Mouse (Mus musculus): ENCODE measurements at regions not wholly inside any gene's neighbourhood (a gene's known extent, or its start where the extent isn't known, plus 50 kb on each side); places are given as distances from the start of the nearest gene placed in this dataset.

DNA sequence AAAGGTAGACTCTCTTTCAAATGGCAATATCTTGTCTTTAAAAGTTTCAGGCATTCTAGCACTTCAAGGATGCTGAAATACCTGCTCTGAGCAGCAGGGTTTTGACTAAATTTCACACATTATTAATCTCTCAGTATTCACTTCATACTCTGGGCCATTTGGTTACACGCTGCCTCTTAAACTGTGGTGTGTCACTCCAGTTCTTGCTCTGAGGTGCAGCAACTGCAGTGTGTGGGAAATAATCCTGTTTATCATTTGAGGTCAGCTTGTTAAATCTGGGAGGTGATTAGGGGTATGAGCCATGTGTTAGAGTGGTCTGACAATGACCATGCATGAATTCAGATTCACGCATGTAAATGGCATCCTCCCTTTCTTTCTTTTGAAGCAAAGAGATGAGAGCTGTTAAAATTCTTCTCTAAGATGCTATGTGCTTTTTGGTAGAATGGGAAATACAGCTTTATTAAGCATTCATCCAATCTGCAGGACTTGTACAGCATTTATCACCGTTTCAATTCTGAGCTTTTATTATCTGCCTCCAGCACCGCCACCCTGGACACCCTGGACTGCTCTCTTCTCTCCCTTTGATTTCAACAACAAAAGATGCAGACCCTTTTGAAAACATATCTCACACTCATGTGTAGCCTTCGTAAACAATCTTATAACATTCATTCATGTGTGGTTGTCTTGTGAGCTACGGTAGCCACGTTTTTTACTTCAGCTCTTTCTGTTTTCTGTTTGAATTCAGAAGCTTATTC, 362.4 kb upstream of the Gm38303 start:
- no peak for TF ChIP-seq CTCF (IDR thresholded peaks at IDR 0.05; ENCODE audit: low read depth)
- WGBS, result 82% methylated on average over 7 of the region's 7 CpGs
- no peaks in the 10 kb centered on the region for H3K27me3 ChIP-seq (replicated peaks; ENCODE audit: control insufficient read depth, insufficient read depth, low read length)
- no peaks in the 10 kb centered on the region for H3K36me3 ChIP-seq (ENCODE audit: control insufficient read depth, insufficient read depth)
- H3K4me2 ChIP-seq (replicated peaks; ENCODE audit: low read depth), result no peak overlapping the region
- no peak overlapping the region for H3K27ac ChIP-seq (ENCODE audit: low read depth, low read length)
- H3K4me1 ChIP-seq (replicated peaks; ENCODE audit: control insufficient read depth, insufficient read depth, low read length), result no peaks in the 10 kb centered on the region
- no peak for ATAC-seq
- H3K9ac ChIP-seq (ENCODE audit: low read depth, low read length), result no peak overlapping the region
- H3K9me3 ChIP-seq (ENCODE audit: control insufficient read depth), result no peaks in the 10 kb centered on the region
- no peak overlapping the region for H3K4me3 ChIP-seq (ENCODE audit: low read depth, low read length)

DNA sequence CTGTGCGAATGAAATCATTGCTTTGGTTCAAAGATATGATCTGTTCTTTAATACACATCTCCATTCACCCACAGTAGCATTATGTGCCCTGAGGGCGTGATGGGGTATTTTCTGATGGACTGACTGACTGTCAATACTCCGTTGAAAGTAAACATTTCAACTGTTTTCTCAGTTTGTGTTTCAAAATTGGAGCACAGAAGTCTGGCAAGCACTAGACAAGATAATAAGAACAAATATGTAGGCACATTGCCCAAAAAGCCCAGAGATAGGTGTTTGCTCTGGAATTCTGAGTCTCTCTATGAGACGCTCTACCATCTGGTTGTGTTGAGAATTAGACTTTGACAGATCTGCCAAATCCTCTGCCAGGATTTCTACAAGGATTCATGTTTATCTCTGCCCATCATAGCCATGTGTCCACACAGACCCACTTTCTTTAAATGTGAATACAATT, 350.0 kb upstream of the Gm38303 start:
- Histone ChIP-seq H3K36me3 (ENCODE audit: control insufficient read depth, insufficient read depth) (no peaks in the 10 kb centered on the region), H3K4me3 (ENCODE audit: low read depth, low read length) (no peak overlapping the region), H3K4me1 (replicated peaks; ENCODE audit: control insufficient read depth, insufficient read depth, low read length) (no peaks in the 10 kb centered on the region), H3K4me2 (replicated peaks; ENCODE audit: low read depth) (no peak overlapping the region), H3K27me3 (replicated peaks; ENCODE audit: control insufficient read depth, insufficient read depth, low read length) (no peaks in the 10 kb centered on the region), H3K27ac (ENCODE audit: low read depth, low read length) (no peak overlapping the region), H3K9ac (ENCODE audit: low read depth, low read length) (no peak overlapping the region), H3K9me3 (ENCODE audit: control insufficient read depth) (no peaks in the 10 kb centered on the region)
- no peak for ATAC-seq
- TF ChIP-seq CTCF (IDR thresholded peaks at IDR 0.05; ENCODE audit: low read depth), result no peak
- WGBS, result 50% methylated on average over 4 of the region's 4 CpGs

DNA sequence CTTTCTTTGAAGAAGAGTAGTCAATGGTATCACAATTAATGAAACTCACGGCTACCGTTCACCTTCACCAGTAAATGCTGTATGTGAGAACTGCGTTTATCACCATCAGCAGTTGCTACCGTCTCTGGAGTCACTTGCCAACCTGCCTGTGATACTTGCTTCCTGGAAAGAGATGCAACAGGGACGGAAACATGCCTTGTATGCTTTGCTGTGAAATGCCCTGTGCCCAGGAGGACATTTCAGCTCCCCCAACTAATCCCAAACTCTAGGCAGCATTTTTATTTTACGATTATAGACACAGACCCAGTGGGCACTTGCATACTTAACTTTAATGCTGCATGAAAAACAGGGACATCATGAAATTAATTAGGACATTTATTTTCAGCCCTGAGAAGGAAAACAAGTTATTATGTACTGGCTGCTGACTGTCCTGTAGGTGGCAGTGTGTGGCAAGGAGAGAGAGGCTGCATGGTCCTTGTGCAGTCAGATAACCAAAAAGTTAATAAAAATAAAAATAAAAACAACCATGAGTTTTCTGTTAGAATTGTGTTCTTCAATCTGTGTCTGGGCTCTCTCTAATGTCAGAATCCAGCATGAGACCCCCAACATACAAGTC, 349.5 kb upstream of the Gm38303 start:
- Histone ChIP-seq H3K9me3 (ENCODE audit: control insufficient read depth) (no peaks in the 10 kb centered on the region), H3K27ac (ENCODE audit: low read depth, low read length) (no peak overlapping the region), H3K36me3 (ENCODE audit: control insufficient read depth, insufficient read depth) (no peaks in the 10 kb centered on the region), H3K4me2 (replicated peaks; ENCODE audit: low read depth) (no peak overlapping the region), H3K27me3 (replicated peaks; ENCODE audit: control insufficient read depth, insufficient read depth, low read length) (no peaks in the 10 kb centered on the region), H3K9ac (ENCODE audit: low read depth, low read length) (no peak overlapping the region), H3K4me1 (replicated peaks; ENCODE audit: control insufficient read depth, insufficient read depth, low read length) (no peaks in the 10 kb centered on the region), H3K4me3 (ENCODE audit: low read depth, low read length) (no peak overlapping the region)
- TF ChIP-seq CTCF (IDR thresholded peaks at IDR 0.05; ENCODE audit: low read depth), result peak; percentile 75
- ATAC-seq, result no peak
- 61% methylated on average over 6 of the region's 6 CpGs for WGBS

DNA sequence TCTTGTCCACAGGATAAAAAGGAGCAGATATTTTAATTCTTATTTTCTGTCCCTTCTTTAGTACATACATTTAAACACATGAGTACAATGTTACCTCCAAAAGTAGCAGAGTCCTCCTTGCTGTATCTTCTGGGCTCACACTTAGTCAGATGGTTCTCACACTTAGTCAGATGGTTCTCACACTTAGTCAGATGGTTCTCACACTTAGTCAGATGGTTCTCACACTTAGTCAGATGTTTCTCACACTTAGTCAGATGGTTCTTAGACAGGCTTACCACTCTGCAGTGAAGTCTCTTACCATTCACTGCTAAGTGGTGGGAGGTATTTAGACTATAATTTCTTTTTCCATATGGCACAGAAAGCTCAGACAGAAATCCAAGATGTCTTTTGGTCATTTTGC, 346.5 kb upstream of the Gm38303 start:
- H3K27ac ChIP-seq (ENCODE audit: low read depth, low read length), result no peak overlapping the region

DNA sequence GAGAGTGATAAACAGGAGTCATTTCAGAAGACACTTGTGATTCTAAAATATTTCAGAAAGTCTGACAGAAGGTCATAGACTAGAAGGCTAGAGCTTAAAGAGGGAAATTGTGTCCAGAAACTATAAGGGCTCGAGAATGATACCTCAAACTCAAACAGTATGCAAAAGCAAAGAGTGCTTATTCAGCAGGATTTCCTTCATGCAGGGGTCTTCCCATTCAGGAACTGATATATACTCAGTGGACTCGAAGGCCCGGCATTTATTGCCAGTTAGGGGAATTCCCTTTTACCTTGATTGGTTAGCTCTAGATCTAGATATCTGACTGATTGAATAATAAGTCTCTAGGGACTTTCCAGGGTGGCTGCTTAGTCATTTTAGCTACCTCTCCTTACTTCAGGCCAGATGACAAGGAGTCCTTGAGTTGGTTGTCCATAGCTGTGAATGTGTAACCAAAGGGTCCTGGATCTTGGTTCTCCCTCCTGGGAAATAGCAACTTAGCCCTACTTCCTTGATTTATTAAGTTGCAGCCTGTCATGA, 312.6 kb upstream of the Gm38303 start:
- Histone ChIP-seq H3K36me3 (ENCODE audit: control insufficient read depth, insufficient read depth) (no peaks in the 10 kb centered on the region), H3K9ac (ENCODE audit: low read depth, low read length) (no peak overlapping the region), H3K27ac (ENCODE audit: low read depth, low read length) (no peak overlapping the region), H3K4me2 (replicated peaks; ENCODE audit: low read depth) (no peak overlapping the region), H3K4me1 (replicated peaks; ENCODE audit: control insufficient read depth, insufficient read depth, low read length) (no peaks in the 10 kb centered on the region), H3K9me3 (ENCODE audit: control insufficient read depth) (no peaks in the 10 kb centered on the region), H3K4me3 (ENCODE audit: low read depth, low read length) (no peak overlapping the region), H3K27me3 (replicated peaks; ENCODE audit: control insufficient read depth, insufficient read depth, low read length) (no peaks in the 10 kb centered on the region)
- ATAC-seq, result no peak
- TF ChIP-seq CTCF (IDR thresholded peaks at IDR 0.05; ENCODE audit: low read depth), result no peak
- 65% methylated on average over 3 of the region's 3 CpGs for WGBS

More for the DNA sequence above, 346.5 kb upstream of the Gm38303 start:
- Histone ChIP-seq H3K4me1 (replicated peaks; ENCODE audit: control insufficient read depth, insufficient read depth, low read length) (no peaks in the 10 kb centered on the region), H3K9ac (ENCODE audit: low read depth, low read length) (no peak overlapping the region), H3K4me3 (ENCODE audit: low read depth, low read length) (no peak overlapping the region), H3K9me3 (ENCODE audit: control insufficient read depth) (no peaks in the 10 kb centered on the region), H3K4me2 (replicated peaks; ENCODE audit: low read depth) (no peak overlapping the region), H3K36me3 (ENCODE audit: control insufficient read depth, insufficient read depth) (no peaks in the 10 kb centered on the region), H3K27me3 (replicated peaks; ENCODE audit: control insufficient read depth, insufficient read depth, low read length) (no peaks in the 10 kb centered on the region)
- TF ChIP-seq CTCF (IDR thresholded peaks at IDR 0.05; ENCODE audit: low read depth), result no peak
- no peak for ATAC-seq

Data from intestine, postnatal 0 days (tissue).